Mouse (Mus musculus) forebrain, embryonic 16.5 days (tissue): ENCODE data around the gene Kcne4. TPM values are rescaled to one million over a fixed set of nuclear protein-coding genes. Genes with fewer than 3 reads are reported as not detected.

Experiments
- ATAC-seq: fragments of 200-750 bp; cut with Nextera tagmentation; 2 replicates; pipeline ENCODE4 v1.8.0; 2017; ENCODE audit warnings: mild to moderate bottlenecking, moderate library complexity
- H3K27ac ChIP-seq: fragments of 300-500 bp; sonication (generic); 2 replicates; pipeline ENCODE4 v1.5.1; 2014; ENCODE audit warnings: low read length, control low read depth
- H3K27me3 ChIP-seq: fragments of 300-500 bp; sonication (generic); replicated peaks from 2 replicates; pipeline ENCODE4 v1.6.1; 2014; ENCODE audit warnings: low read length; ENCODE audit not compliant: control insufficient read depth, insufficient read depth
- H3K36me3 ChIP-seq: fragments of 300-500 bp; sonication (generic); 2 replicates; pipeline ENCODE4 v1.6.1; 2014; ENCODE audit not compliant: control insufficient read depth, insufficient read depth
- H3K4me1 ChIP-seq: fragments of 300-500 bp; sonication (generic); replicated peaks from 2 replicates; pipeline ENCODE4 v1.6.1; 2014; ENCODE audit warnings: low read length; ENCODE audit not compliant: control insufficient read depth, insufficient read depth
- H3K4me2 ChIP-seq: fragments of 300-500 bp; sonication (generic); 2 replicates; pipeline ENCODE4 v1.6.1; 2014; ENCODE audit warnings: mild to moderate bottlenecking, low read length, control low read depth
- H3K4me3 ChIP-seq: fragments of 300-500 bp; sonication (generic); replicated peaks from 2 replicates; pipeline ENCODE4 v1.5.1; 2014; ENCODE audit warnings: mild to moderate bottlenecking, low read length, control low read depth
- H3K9ac ChIP-seq: fragments of 300-500 bp; sonication (generic); replicated peaks from 2 replicates; pipeline ENCODE4 v1.6.1; 2014; ENCODE audit warnings: low read depth, low read length, control low read depth
- H3K9me3 ChIP-seq: fragments of 300-500 bp; sonication (generic); 2 replicates; pipeline ENCODE4 v1.6.1; 2016; ENCODE audit warnings: low read length; ENCODE audit not compliant: control insufficient read depth
- WGBS: fragments of 180-500 bp; shearing (Covaris S2); extraction: QIAGEN DNeasy Blood & Tissue Kit; methylation state at CpG from one replicate; pipeline ENCODE4 v1.1.7; 2014; 5-methylcytosine and 5-hydroxymethylcytosine counted together
- polyA plus RNA-seq: library from polyadenylated mRNA; unstranded; fragments of >200 nt; fragmentation: Nextera tagmentation; extraction: Ambion mirVana; gene quantifications from 2 replicates; pipeline ENCODE4 v1.2.1, GENCODE M21; 2015

Gene Kcne4
- polyA plus RNA-seq, 1 experiment from 2014 or later, result 1.1 TPM

DNA sequence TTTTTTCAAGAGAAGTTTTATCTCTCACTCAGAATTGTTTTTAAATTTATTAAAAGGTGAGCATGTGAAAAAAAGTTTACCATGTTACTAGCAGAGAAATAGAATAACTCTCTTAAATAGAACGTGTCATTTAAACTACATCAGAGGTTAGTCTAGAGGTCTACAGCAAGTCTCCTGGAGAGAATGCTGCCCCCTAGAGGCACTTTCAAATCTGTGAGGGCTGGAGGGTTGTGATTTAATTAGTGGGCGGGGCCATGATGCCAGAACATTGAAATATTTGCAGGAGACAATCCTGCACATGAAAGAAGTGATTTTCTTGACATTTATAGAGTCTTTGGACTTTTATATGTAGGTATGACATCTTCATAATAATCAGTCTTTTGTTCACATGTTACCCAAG, 29.9 kb downstream of the Kcne4 start:
- no peak overlapping the region for H3K9ac ChIP-seq
- H3K9me3 ChIP-seq, result no peaks in the 10 kb centered on the region
- 39% methylated on average over 2 of the region's 2 CpGs for WGBS
- H3K27ac ChIP-seq, result no peak overlapping the region
- no peaks in the 10 kb centered on the region for H3K4me1 ChIP-seq
- no peak overlapping the region for H3K4me2 ChIP-seq
- no peak for ATAC-seq
- no peaks in the 10 kb centered on the region for H3K36me3 ChIP-seq
- H3K4me3 ChIP-seq, result no peak overlapping the region
- no peaks in the 10 kb centered on the region for H3K27me3 ChIP-seq

DNA sequence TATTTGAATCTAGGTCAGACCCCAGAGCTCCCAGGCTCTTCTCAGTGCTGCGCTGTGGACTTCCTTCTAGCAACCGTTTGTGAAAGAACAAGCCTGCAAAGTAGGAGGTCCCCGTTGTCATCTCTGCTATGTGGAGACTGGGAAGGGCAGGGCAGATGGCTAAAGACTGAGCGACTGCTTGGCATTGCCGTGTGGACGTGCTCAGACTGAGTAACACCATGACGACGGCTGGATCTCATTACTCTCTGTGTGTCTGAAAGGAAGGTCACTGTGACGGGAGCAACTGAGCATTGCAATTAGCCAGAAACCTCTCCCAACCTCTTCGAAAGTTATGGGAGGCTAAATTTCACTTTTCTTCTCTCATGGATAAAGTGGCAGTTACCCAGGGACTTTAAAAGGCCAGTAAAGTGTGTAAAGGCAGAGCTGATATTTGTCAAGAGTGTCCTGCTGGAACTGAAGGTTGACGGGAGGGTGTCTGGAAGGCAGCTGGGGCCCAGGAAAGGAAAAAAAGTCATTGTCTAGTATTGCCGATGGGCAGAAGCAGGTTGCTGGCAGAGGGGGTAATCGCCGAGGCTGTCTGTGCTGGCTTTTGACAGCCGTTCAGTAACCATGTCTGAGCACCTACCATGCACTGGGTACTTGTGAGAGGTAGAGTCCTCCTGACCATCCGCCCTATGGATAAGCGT, 36.0 kb downstream of the Kcne4 start:
- H3K4me1 ChIP-seq, result peaks cover 9% of the 10 kb centered on the region
- no peaks in the 10 kb centered on the region for H3K27me3 ChIP-seq
- 38% methylated on average over 17 of the region's 17 CpGs for WGBS
- ATAC-seq, result peak; percentile 96
- H3K36me3 ChIP-seq, result no peaks in the 10 kb centered on the region
- H3K9me3 ChIP-seq, result no peaks in the 10 kb centered on the region
- H3K4me2 ChIP-seq, result no peak overlapping the region; the same call in 1 of the 2 replicates
- H3K27ac ChIP-seq, result peak overlapping the region; percentile 14; the same call in 1 of the 2 replicates
- H3K4me3 ChIP-seq, result no peak overlapping the region
- no peak overlapping the region for H3K9ac ChIP-seq

DNA sequence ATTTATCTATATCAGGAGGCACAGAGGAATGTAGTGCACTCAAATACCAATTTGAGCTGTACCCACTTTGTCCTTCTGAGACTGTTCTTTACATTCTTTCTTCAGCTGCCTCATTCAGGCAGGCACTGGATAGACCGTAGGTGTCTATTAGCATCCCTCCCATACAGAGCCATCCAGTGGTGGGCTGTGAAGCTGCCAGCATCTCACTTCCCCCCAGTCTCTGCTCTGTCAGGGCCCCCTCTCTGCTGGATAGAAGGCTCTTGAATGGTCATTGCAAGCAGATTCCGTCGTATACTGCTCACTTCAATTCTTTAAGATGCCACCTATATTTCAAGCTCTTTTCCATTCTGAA, 36.5 kb downstream of the Kcne4 start:
- peak; percentile 34 for ATAC-seq
- H3K9me3 ChIP-seq, result no peaks in the 10 kb centered on the region
- peaks cover 9% of the 10 kb centered on the region for H3K4me1 ChIP-seq
- no peaks in the 10 kb centered on the region for H3K36me3 ChIP-seq
- H3K9ac ChIP-seq, result no peak overlapping the region
- WGBS, result 72% methylated on average over 3 of the region's 3 CpGs
- no peak overlapping the region for H3K4me2 ChIP-seq
- no peak overlapping the region for H3K4me3 ChIP-seq
- H3K27me3 ChIP-seq, result no peaks in the 10 kb centered on the region
- peak overlapping the region; percentile 14; the same call in 1 of the 2 replicates for H3K27ac ChIP-seq

DNA sequence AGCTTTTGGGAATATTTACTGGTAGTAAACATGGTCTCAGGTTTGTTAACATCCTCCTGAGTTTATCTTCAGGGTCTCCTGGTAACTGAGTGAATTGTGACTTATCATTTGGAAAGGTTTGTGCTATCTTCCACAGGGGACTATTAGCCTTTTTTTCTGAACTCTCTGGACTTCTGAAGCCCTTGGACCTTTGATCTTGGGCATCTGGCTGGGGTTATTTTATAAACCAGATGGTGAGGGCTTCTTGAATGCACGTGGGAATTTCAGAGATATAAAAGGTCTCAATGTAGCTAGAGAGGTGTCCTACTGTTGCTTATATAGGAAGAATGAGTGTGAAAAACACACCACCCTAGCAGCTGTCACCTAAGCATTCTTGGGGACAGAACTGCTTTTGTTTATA, 37.7 kb downstream of the Kcne4 start:
- H3K27me3 ChIP-seq, result no peaks in the 10 kb centered on the region
- H3K4me1 ChIP-seq, result peaks cover 9% of the 10 kb centered on the region
- no peaks in the 10 kb centered on the region for H3K36me3 ChIP-seq
- no peak overlapping the region for H3K4me3 ChIP-seq
- WGBS, result 47% methylated on average over 1 of the region's 1 CpGs
- H3K4me2 ChIP-seq, result no peak overlapping the region
- H3K9ac ChIP-seq, result no peak overlapping the region
- no peak overlapping the region for H3K27ac ChIP-seq
- no peaks in the 10 kb centered on the region for H3K9me3 ChIP-seq
- no peak for ATAC-seq

DNA sequence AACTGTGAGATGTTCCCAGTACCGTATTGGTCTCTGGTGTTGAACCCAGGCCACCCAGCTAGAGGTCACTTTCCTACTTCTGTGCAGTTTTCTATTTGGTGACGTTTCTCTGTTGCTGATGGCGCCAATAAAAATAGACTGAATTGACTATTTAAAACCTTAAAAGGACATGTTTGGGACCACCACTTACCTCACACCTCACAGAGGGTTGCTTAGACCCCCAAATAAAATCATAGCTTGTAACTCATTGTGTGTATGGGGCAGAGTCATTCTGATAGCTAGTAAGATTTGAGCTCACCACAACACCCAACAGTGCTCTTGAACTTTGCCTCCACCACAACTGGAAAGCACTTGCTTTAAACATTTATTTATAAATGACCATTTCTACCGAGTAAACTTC, 43.0 kb downstream of the Kcne4 start:
- Histone ChIP-seq H3K4me3 (no peak overlapping the region), H3K9ac (no peak overlapping the region), H3K4me2 (no peak overlapping the region), H3K36me3 (no peaks in the 10 kb centered on the region), H3K9me3 (no peaks in the 10 kb centered on the region), H3K27me3 (no peaks in the 10 kb centered on the region), H3K27ac (no peak overlapping the region), H3K4me1 (0 out of 2 replicates have a peak, but pooled peaks cover 2% of the 10 kb centered on the region)
- 84% methylated on average over 4 of the region's 4 CpGs for WGBS
- no peak for ATAC-seq

DNA sequence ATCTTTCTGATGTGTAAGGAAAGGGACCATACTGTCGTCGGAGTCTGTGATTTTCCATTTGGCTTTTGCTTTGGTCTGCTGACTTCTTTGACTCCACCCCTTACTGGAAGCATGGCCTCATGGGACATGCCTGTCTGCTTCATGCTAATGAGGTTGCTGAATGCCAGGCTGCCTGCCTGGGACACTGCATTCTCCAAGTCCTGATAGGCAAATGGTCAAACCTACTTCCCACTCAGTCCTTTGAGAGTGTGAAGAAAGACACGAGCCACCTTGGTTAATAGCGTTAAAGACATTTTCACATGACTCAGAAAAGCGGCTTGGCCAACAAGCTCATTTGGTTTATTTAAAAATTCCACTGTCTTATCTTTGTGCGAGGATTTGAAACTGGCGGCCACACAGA, 43.5 kb downstream of the Kcne4 start:
- Histone ChIP-seq H3K9ac (no peak overlapping the region), H3K27me3 (no peaks in the 10 kb centered on the region), H3K27ac (no peak overlapping the region), H3K4me1 (0 out of 2 replicates have a peak, but pooled peaks cover 3% of the 10 kb centered on the region), H3K9me3 (no peaks in the 10 kb centered on the region), H3K4me3 (no peak overlapping the region), H3K36me3 (no peaks in the 10 kb centered on the region), H3K4me2 (no peak overlapping the region)
- WGBS, result 86% methylated on average over 7 of the region's 7 CpGs
- no peak for ATAC-seq

DNA sequence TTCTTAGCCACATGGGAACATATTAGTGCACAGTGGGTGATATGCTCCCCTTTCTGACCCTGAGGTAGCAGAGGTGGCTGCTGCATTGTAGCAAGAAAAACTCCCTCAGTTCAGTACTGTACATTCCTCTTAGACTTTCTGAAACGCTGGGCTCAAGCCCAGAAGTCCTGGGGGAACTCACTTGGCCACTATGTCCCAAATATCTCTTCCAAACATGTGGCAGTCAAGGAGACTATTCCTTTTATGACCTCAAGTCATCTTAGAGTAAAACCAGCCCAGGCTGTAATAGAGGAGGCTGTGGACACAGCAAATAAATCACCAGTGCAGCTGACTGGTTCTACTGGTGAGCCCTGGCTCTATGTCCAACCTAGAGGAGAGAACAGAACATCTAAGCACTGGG, 45.7 kb downstream of the Kcne4 start:
- H3K27ac ChIP-seq, result no peak overlapping the region
- H3K4me1 ChIP-seq, result 0 out of 2 replicates have a peak, but pooled peaks cover 3% of the 10 kb centered on the region
- H3K36me3 ChIP-seq, result no peaks in the 10 kb centered on the region
- H3K27me3 ChIP-seq, result no peaks in the 10 kb centered on the region
- H3K9me3 ChIP-seq, result no peaks in the 10 kb centered on the region
- H3K9ac ChIP-seq, result no peak overlapping the region
- no peak overlapping the region for H3K4me3 ChIP-seq
- 70% methylated on average over 1 of the region's 1 CpGs for WGBS
- no peak for ATAC-seq
- H3K4me2 ChIP-seq, result no peak overlapping the region

DNA sequence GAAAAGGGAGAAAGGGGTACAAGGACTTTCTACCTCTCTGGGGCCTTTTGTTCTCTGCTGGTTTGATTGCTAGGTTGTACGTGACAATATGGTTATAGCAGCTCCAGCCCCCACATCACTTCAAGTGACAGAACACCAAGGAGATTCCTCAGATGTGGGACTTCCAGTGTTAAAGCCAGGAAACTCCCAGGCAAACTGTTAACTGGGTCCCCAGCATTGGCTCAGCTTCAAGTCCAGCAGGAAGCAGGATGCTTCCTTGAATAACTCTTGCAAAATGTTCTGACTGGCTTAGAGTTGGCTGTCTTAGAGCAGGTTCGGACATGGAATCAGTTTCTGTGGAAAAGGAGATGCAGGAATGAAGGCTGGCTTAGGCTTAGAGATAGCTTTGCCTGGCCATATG, 47.3 kb downstream of the Kcne4 start:
- ATAC-seq, result no peak
- 0 out of 2 replicates have a peak, but pooled peaks cover 3% of the 10 kb centered on the region for H3K4me1 ChIP-seq
- no peaks in the 10 kb centered on the region for H3K27me3 ChIP-seq
- no peaks in the 10 kb centered on the region for H3K36me3 ChIP-seq
- H3K4me2 ChIP-seq, result no peak overlapping the region
- no peak overlapping the region for H3K4me3 ChIP-seq
- H3K9me3 ChIP-seq, result no peaks in the 10 kb centered on the region
- H3K27ac ChIP-seq, result no peak overlapping the region
- 70% methylated on average over 2 of the region's 2 CpGs for WGBS
- H3K9ac ChIP-seq, result no peak overlapping the region

DNA sequence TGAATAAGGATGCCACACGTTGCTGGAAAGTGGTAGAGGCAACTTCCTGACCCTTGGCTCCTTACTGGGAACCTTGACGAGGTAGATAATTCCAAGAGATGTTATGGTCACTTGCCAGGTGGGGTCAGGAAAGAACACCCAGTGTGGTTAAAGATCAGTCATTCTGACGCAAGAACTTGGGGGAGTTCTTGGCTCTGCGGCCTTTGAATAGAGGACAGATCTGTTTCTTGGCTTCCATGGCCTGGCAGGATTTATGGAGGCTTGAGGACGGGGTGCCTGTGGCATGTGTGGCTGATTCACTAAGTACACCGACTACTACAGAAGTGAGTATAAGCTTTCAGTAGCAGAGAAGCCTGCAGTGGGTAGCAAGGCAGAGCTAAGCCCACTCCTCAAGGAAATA, 47.8 kb downstream of the Kcne4 start:
- Histone ChIP-seq H3K4me1 (0 out of 2 replicates have a peak, but pooled peaks cover 3% of the 10 kb centered on the region), H3K4me2 (no peak overlapping the region), H3K4me3 (no peak overlapping the region), H3K36me3 (no peaks in the 10 kb centered on the region), H3K9ac (no peak overlapping the region), H3K27ac (no peak overlapping the region), H3K27me3 (no peaks in the 10 kb centered on the region), H3K9me3 (no peaks in the 10 kb centered on the region)
- ATAC-seq, result no peak
- WGBS, result 70% methylated on average over 6 of the region's 6 CpGs
